Mouse (Mus musculus) lung, postnatal 0 days (tissue): ENCODE data around the gene Ptgs2. TPM values are rescaled to one million over a fixed set of nuclear protein-coding genes. Genes with fewer than 3 reads are reported as not detected.

Experiments
- ATAC-seq: fragments of 200-750 bp; cut with Nextera tagmentation; 2 replicates; pipeline ENCODE4 v1.8.0; 2017; ENCODE audit warnings: moderate library complexity
- DNase-seq: peaks from one replicate; pipeline ENCODE4 v3.0.0-alpha.2; 2016; ENCODE audit warnings: low spot score
- H3K27ac ChIP-seq: fragments of 300-500 bp; sonication (generic); 2 replicates; pipeline ENCODE4 v1.5.1; 2014; ENCODE audit warnings: antibody characterized with exemption, mild to moderate bottlenecking, low read length, mixed read lengths
- H3K27me3 ChIP-seq: fragments of 300-500 bp; sonication (generic); replicated peaks from 2 replicates; pipeline ENCODE4 v1.6.1; 2014; ENCODE audit warnings: low read length, mixed read lengths; ENCODE audit not compliant: insufficient read depth
- H3K36me3 ChIP-seq: fragments of 300-500 bp; sonication (generic); 2 replicates; pipeline ENCODE4 v1.6.1; 2014; ENCODE audit warnings: low read length, mixed read lengths; ENCODE audit not compliant: insufficient read depth
- H3K4me1 ChIP-seq: fragments of 300-500 bp; sonication (generic); 2 replicates; pipeline ENCODE4 v1.6.1; 2014; ENCODE audit warnings: antibody characterized with exemption, low read depth, low read length, mixed read lengths; ENCODE audit not compliant: insufficient read depth
- H3K4me2 ChIP-seq: fragments of 300-500 bp; sonication (generic); replicated peaks from 2 replicates; pipeline ENCODE4 v1.6.1; 2014; ENCODE audit warnings: low read depth, mild to moderate bottlenecking, low read length, moderate library complexity, mixed read lengths
- H3K4me3 ChIP-seq: fragments of 300-500 bp; sonication (generic); 2 replicates; pipeline ENCODE4 v1.5.1; 2014; ENCODE audit warnings: low read depth, low read length
- H3K9ac ChIP-seq: fragments of 300-500 bp; sonication (generic); replicated peaks from 2 replicates; pipeline ENCODE4 v1.6.1; 2014; ENCODE audit warnings: low read depth, mild to moderate bottlenecking
- H3K9me3 ChIP-seq: fragments of 300-500 bp; sonication (generic); 2 replicates; pipeline ENCODE4 v1.6.1; 2016; ENCODE audit warnings: low read length, mixed read lengths
- CTCF ChIP-seq: IDR thresholded peaks from 2 replicates; pipeline ENCODE4 v1.5.1; 2016; ENCODE audit warnings: antibody characterized with exemption, mild to moderate bottlenecking
- EP300 ChIP-seq: IDR thresholded peaks from 2 replicates; pipeline ENCODE4 v1.6.1; 2016; ENCODE audit warnings: antibody characterized with exemption, mild to moderate bottlenecking, control low read depth
- WGBS: fragments of 180-500 bp; shearing (Covaris S2); extraction: QIAGEN DNeasy Blood & Tissue Kit; methylation state at CpG from one replicate; pipeline ENCODE4 v1.1.7; 2014; 5-methylcytosine and 5-hydroxymethylcytosine counted together
- polyA plus RNA-seq: library from polyadenylated mRNA; unstranded; fragments of >200 nt; fragmentation: Nextera tagmentation; extraction: Ambion mirVana; gene quantifications from 2 replicates; pipeline ENCODE4 v1.2.1, GENCODE M21; 2015

The Ptgs2 gene
- 1.5 and 1.8 TPM in 2 replicates for polyA plus RNA-seq

DNA sequence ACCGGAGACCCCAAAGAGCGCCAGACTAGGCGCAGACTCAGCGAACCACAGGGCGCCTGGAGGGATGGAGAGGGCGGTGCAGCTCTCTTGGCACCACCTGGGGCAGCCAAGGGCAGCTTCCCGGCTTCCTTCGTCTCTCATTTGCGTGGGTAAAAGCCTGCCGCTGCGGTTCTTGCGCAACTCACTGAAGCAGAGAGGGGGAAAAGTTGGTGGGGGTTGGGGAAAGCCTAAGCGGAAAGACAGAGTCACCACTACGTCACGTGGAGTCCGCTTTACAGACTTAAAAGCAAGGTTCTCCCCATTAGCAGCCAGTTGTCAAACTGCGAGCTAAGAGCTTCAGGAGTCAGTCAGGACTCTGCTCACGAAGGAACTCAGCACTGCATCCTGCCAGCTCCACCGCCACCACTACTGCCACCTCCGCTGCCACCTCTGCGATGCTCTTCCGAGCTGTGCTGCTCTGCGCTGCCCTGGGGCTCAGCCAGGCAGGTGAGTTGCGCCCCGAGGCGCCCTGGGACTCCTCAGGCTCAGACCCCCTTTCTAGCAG lies at the start of gene Ptgs2:
TSS of gene Ptgs2 (plus strand) at position 242 of the 544 bp plus-strand sequence.
- H3K9ac ChIP-seq = 0 out of 2 replicates have a peak within 1 kb of the TSS, but pooled peaks have one; percentile 19
- H3K27me3 ChIP-seq = no peaks in the 10 kb centered on the region
- no peaks in the 10 kb centered on the region for H3K9me3 ChIP-seq
- H3K4me1 ChIP-seq = no peaks in the 10 kb centered on the region
- H3K36me3 ChIP-seq = no peaks in the 10 kb centered on the region
- peak within 1 kb of the TSS; percentile 66 for H3K4me2 ChIP-seq
- ATAC-seq (peak; percentile 91), DNase-seq (peak; percentile 85)
- H3K4me3 ChIP-seq = peak within 1 kb of the TSS; percentile 39
- 0 out of 2 replicates have a peak within 1 kb of the TSS, but pooled peaks have one; percentile 2 for H3K27ac ChIP-seq
- 1% methylated on average over 26 of the region's 26 CpGs for WGBS
- no peak for TF ChIP-seq EP300
- TF ChIP-seq CTCF = peak; percentile 40

DNA sequence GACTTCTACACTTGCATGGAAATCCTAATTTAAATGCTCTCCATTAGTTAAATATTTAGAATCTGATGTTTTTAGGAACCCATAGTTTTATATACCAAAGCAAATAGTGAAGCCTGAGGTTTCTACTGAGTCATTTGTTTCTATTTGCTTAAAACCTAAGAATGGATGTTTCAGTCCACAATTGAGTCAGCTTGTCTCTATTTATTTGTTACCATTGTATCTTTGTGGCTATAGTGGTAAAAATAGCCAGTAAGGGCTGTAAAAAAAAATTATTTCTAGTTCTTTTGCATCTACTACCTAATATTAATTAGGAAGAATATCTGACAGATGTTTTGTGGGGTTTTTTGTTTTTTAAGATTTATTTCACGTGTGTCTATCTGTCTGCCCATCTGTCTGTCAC lies 49.6 kb upstream of the Ptgs2 start:
- H3K36me3 ChIP-seq = no peaks in the 10 kb centered on the region
- 74% methylated on average over 1 of the region's 1 CpGs for WGBS
- H3K27me3 ChIP-seq = no peaks in the 10 kb centered on the region
- no peaks in the 10 kb centered on the region for H3K9me3 ChIP-seq
- no peak overlapping the region for H3K4me3 ChIP-seq
- H3K27ac ChIP-seq = no peak overlapping the region
- no peak for DNase-seq
- no peak for TF ChIP-seq EP300
- no peak for TF ChIP-seq CTCF
- no peak overlapping the region for H3K9ac ChIP-seq
- no peak overlapping the region for H3K4me2 ChIP-seq
- no peak for ATAC-seq
- H3K4me1 ChIP-seq = no peaks in the 10 kb centered on the region

DNA sequence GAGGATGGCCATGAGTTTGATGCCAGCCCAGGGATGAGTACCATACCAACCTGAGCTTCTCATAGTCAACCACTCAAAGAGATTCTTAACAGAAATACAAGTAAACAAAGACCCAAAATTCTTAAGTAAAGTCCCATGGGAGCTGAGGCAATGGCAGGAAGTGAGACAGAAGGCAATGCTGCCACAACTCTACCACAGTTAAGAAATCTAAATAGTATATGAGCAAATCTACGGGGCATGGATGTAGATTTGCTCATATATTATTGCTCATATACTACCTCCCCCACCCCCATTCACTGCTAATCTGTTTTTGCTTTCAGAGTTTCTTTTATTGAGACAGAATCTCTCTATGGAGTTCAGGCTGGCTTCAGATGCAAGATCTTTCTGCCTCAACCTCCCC lies 34.1 kb upstream of the Ptgs2 start:
- Histone ChIP-seq H3K27me3 (no peaks in the 10 kb centered on the region), H3K9me3 (no peaks in the 10 kb centered on the region), H3K4me3 (no peak overlapping the region), H3K4me1 (no peaks in the 10 kb centered on the region), H3K4me2 (no peak overlapping the region), H3K27ac (no peak overlapping the region), H3K36me3 (no peaks in the 10 kb centered on the region), H3K9ac (no peak overlapping the region)
- 68% methylated on average over 1 of the region's 1 CpGs for WGBS
- ATAC-seq (no peak), DNase-seq (no peak)
- TF ChIP-seq EP300 = no peak
- no peak for TF ChIP-seq CTCF

- Histone ChIP-seq H3K4me3 (no peak overlapping the region), H3K27me3 (no peaks in the 10 kb centered on the region), H3K4me1 (no peaks in the 10 kb centered on the region), H3K36me3 (no peaks in the 10 kb centered on the region), H3K27ac (no peak overlapping the region), H3K9me3 (no peaks in the 10 kb centered on the region), H3K9ac (no peak overlapping the region), H3K4me2 (no peak overlapping the region)
- no peak for ATAC-seq
- WGBS = 80% methylated on average over 3 of the region's 3 CpGs
- TF ChIP-seq EP300 (no peak), CTCF (no peak)
- DNase-seq = no peak
These were observed 27.0 kb upstream of the Ptgs2 start for GRCm38 (mm10) chr1:150072880-150073279.

DNA sequence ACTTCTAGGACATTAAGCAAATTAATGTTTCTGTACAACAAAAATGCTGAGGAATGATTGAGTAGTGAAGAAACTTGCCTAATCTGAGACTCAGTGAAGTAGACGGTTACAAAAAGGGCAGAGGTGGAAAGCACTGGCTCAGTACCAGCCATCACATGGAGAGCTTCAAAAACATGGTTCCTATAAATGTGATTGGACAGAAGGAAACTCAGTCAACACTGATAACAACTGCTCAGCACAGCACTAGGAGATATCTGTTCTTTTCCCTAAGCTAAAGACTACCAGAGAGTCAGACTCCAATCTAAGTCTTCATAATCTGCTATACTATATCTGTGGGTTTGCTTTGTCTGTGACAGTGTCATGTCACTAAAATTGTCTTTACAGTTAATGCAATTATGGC lies 25.2 kb upstream of the Ptgs2 start:
- Histone ChIP-seq H3K36me3 (no peaks in the 10 kb centered on the region), H3K9me3 (no peaks in the 10 kb centered on the region), H3K4me3 (no peak overlapping the region), H3K27ac (no peak overlapping the region), H3K9ac (no peak overlapping the region), H3K4me2 (no peak overlapping the region), H3K4me1 (no peaks in the 10 kb centered on the region), H3K27me3 (no peaks in the 10 kb centered on the region)
- ATAC-seq (no peak), DNase-seq (no peak)
- TF ChIP-seq CTCF (no peak), EP300 (no peak)
- WGBS = 42% methylated on average over 1 of the region's 1 CpGs

- Histone ChIP-seq H3K4me2 (no peak overlapping the region), H3K36me3 (no peaks in the 10 kb centered on the region), H3K9me3 (no peaks in the 10 kb centered on the region), H3K27ac (no peak overlapping the region), H3K9ac (no peak overlapping the region), H3K4me1 (no peaks in the 10 kb centered on the region), H3K4me3 (no peak overlapping the region), H3K27me3 (no peaks in the 10 kb centered on the region)
- DNase-seq (peak; percentile 53), ATAC-seq (peak; percentile 52)
- 52% methylated on average over 6 of the region's 6 CpGs for WGBS
- no peak for TF ChIP-seq EP300
- no peak for TF ChIP-seq CTCF
These were observed 10.7 kb upstream of the Ptgs2 start for GRCm38 (mm10) chr1:150089040-150089692.
